ENCODE assay signal across 11 mouse cellular contexts in the genomic region with DNA sequence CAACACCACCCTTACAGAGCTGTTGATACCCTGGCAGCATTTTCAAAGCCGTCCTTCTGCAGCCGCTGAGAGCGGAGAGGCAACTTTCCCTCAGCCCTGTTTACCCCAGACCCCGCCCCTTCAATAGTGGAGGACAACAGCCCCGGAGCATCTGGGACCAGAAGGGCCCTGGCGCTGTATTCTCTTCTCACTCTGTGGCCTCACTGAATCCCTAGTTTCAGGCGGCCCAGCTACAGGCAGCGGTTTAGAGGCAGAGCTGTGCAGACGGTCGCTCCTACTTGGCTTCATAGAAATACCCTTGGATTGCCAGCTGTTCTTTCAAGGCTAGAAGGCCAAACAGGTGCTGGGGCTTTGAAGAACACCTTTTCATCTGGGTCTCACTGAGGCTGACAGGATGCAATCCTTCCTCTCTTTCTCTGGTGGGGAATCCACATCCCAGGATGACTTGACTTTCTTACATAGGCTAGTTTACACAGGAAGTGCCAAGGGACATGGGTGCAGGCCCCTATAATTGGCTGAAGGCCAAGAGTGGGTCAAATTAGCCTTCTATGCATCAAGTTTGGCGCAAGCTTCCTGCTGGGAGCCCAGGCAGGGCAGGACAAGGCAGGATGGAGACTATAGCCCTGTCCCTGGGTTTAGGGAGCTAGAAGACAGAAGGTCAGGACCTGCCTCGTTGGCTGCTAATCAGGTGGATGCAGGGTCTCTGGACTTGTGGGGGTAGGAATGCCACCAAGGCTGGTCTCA. TPM values are rescaled to one million over a fixed set of nuclear protein-coding genes. Genes with fewer than 3 reads are reported as not detected.
DNase-seq lines count a peak whose midpoint lies in the region; ATAC-seq and TF ChIP-seq lines count a peak whose summit lies in the region.
"Had no signal": no experiment of that assay in that cellular context is flagged by ENCODE, and none has a peak within 500 bp of the region (broad histone marks: within the 10 kb centered on the region; RNA-seq: fewer than 3 reads in every experiment).

No protein-coding gene starts in this region.

- no peak overlapping the region for H3K4me2 ChIP-seq in heart, embryonic 12.5 days
- peak overlapping the region; percentile 24 for H3K4me2 ChIP-seq in midbrain, embryonic 15.5 days

- H3K27me3 ChIP-seq in heart, embryonic 12.5 days (replicated peaks), result peaks cover 92% of the 10 kb centered on the region
- H3K27me3 ChIP-seq in hindbrain, embryonic 10.5 days (ENCODE audit: insufficient read depth, poor library complexity, severe bottlenecking), result peaks cover 98% of the 10 kb centered on the region
- H3K27me3 ChIP-seq in midbrain, embryonic 15.5 days (replicated peaks), result peaks cover 47% of the 10 kb centered on the region

- H3K4me3 ChIP-seq in heart, embryonic 12.5 days, result no peak overlapping the region
- 0 out of 2 replicates have a peak overlapping the region, but pooled peaks have one; percentile 9 for H3K4me3 ChIP-seq in hindbrain, embryonic 10.5 days
- H3K4me3 ChIP-seq in midbrain, embryonic 15.5 days, result no peak overlapping the region
- H3K4me3 ChIP-seq: megakaryocyte, embryonic 14.5 days had no signal

- 5% methylated on average over 12 of the region's 12 CpGs for WGBS in heart, embryonic 12.5 days
- WGBS in hindbrain, embryonic 10.5 days, result 3% methylated on average over 12 of the region's 12 CpGs
- 9% methylated on average over 12 of the region's 12 CpGs for WGBS in midbrain, embryonic 15.5 days

- no peak for TF ChIP-seq POLR2A in brain, embryonic 14.5 days (IDR thresholded peaks at IDR 0.05; ENCODE audit: borderline replicate concordance, extremely low read depth, insufficient read depth, insufficient read length, poor library complexity, severe bottlenecking)

- no peaks in the 10 kb centered on the region for H3K36me3 ChIP-seq in heart, embryonic 12.5 days
- H3K36me3 ChIP-seq in hindbrain, embryonic 10.5 days, result no peaks in the 10 kb centered on the region
- H3K36me3 ChIP-seq in midbrain, embryonic 15.5 days (replicated peaks), result no peaks in the 10 kb centered on the region

- no peak for TF ChIP-seq CTCF in brain, embryonic 14.5 days (IDR thresholded peaks at IDR 0.05; ENCODE audit: borderline replicate concordance, extremely low read depth, insufficient read depth, insufficient read length)

- no peaks in the 10 kb centered on the region for H3K9me3 ChIP-seq in heart, embryonic 12.5 days (replicated peaks)
- H3K9me3 ChIP-seq in hindbrain, embryonic 10.5 days, result no peaks in the 10 kb centered on the region
- H3K9me3 ChIP-seq in midbrain, embryonic 15.5 days, result no peaks in the 10 kb centered on the region

- peaks cover 10% of the 10 kb centered on the region; the same call in 1 of the 2 replicates for H3K4me1 ChIP-seq in heart, embryonic 12.5 days (replicated peaks)
- peaks cover 56% of the 10 kb centered on the region for H3K4me1 ChIP-seq in hindbrain, embryonic 10.5 days (replicated peaks)
- H3K4me1 ChIP-seq in midbrain, embryonic 15.5 days, result peaks cover 43% of the 10 kb centered on the region

- H3K9ac ChIP-seq in heart, embryonic 12.5 days, result no peak overlapping the region
- H3K9ac ChIP-seq in midbrain, embryonic 15.5 days, result no peak overlapping the region

- no peak for ATAC-seq in heart, embryonic 12.5 days (ENCODE audit: insufficient number of reproducible peaks, low FRiP score)
- peak; percentile 46; the same call in 1 of the 2 replicates for ATAC-seq in midbrain, embryonic 15.5 days (replicated peaks)

- no peak overlapping the region for H3K27ac ChIP-seq in heart, embryonic 12.5 days (ENCODE audit: poor library complexity, severe bottlenecking)
- peak overlapping the region; percentile 62 for H3K27ac ChIP-seq in hindbrain, embryonic 10.5 days
- peak overlapping the region; percentile 57 for H3K27ac ChIP-seq in midbrain, embryonic 15.5 days

- DNase-seq in heart, adult 18-20 months, result peak; percentile 30 to 41
- peak; percentile 91 for DNase-seq in brain, embryonic 14.5 days (ENCODE audit: low read depth)
- peak; percentile 59 for DNase-seq in hindbrain, embryonic 10.5 days (ENCODE audit: low spot score)
- DNase-seq in c-Kit-positive CD71-positive TER-119-positive erythroid progenitor cells, embryonic 14.5 days (ENCODE audit: low spot score), result no peak
- DNase-seq in urinary bladder, postnatal 10 days (ENCODE audit: low spot score), result no peak
- DNase-seq in heart, adult 9 months (ENCODE audit: low spot score in 2 of 2), result no peak
- DNase-seq: gastrocnemius, postnatal 36 days had no signal

RNA-seq across cellular contexts. Expression of a gene that starts 15.8 kb away (rescaled TPM):
- total RNA-seq in heart, adult 18-20 months (2021), result not detected
- 0.09 TPM in 1 of 2 replicates, not detected in the other for polyA plus RNA-seq in heart, embryonic 12.5 days (2016; fragmentation: Nextera tagmentation; extraction: Ambion mirVana)
- polyA plus RNA-seq in brain, embryonic 14.5 days (2012; rRNA removed), result 26.5 and 42.0 TPM in 2 replicates
- 14.0 and 61.1 TPM in 2 replicates for polyA plus RNA-seq in hindbrain, embryonic 10.5 days (2016; fragmentation: Nextera tagmentation; extraction: Ambion mirVana)
- 43.5 and 48.8 TPM in 2 replicates for polyA plus RNA-seq in midbrain, embryonic 15.5 days (2015; fragmentation: Nextera tagmentation; extraction: Ambion mirVana)
- total RNA-seq: gastrocnemius, postnatal 36 days had no signal
- polyA plus RNA-seq: large intestine, adult 2 months had no signal

Comparison
In these comparisons a context has a peak if more than half of its experiments do, and no peak if none do; other contexts are left out.
1. DNase-seq: peak in heart, adult 18-20 months (2 of 2), brain, embryonic 14.5 days (single experiment) and hindbrain, embryonic 10.5 days (single experiment); none in c-Kit-positive CD71-positive TER-119-positive erythroid progenitor cells, embryonic 14.5 days (single experiment), urinary bladder, postnatal 10 days (single experiment) and heart, adult 9 months (0 of 2).
2. RNA of a gene that starts 15.8 kb away (polyA plus RNA-seq): 14.0 to 61.1 TPM in hindbrain, embryonic 10.5 days, 43.5 to 48.8 TPM in midbrain, embryonic 15.5 days and 26.5 to 42.0 TPM in brain, embryonic 14.5 days; 0.09 TPM in heart, embryonic 12.5 days; every median in the first group is over 10 times any median in the second.